Mouse (Mus musculus): ENCODE measurements around the gene D6Ertd527e.
"Not testable (repeated sequence)": the region's sequence is repeated elsewhere in the genome, so short reads cannot be mapped to it uniquely, and the experiment has no call there.

Gene D6Ertd527e

GRCm38 (mm10) chr6:87104123-87104796, at the start of gene D6Ertd527e:
TSS of gene D6Ertd527e (plus strand) at chr6:87104746.
- DNase-seq: no peak

GRCm38 (mm10) chr6:87059754-87060153, 44.8 kb upstream of the D6Ertd527e start:
- no peak for DNase-seq

GRCm38 (mm10) chr6:87063586-87063985, 41.0 kb upstream of the D6Ertd527e start:
- no peak for DNase-seq

GRCm38 (mm10) chr6:87068209-87068608, 36.3 kb upstream of the D6Ertd527e start:
- DNase-seq: no peak

- DNase-seq: no peak
These were observed 35.2 kb upstream of the D6Ertd527e start for GRCm38 (mm10) chr6:87069195-87069900.

GRCm38 (mm10) chr6:87070641-87071040, 33.9 kb upstream of the D6Ertd527e start:
- no peak for DNase-seq

- no peak for DNase-seq
These were observed 31.8 kb upstream of the D6Ertd527e start for GRCm38 (mm10) chr6:87072759-87073158.

GRCm38 (mm10) chr6:87075092-87075685, 29.4 kb upstream of the D6Ertd527e start:
- no peak for DNase-seq

- DNase-seq: no peak
These were observed 25.1 kb upstream of the D6Ertd527e start for GRCm38 (mm10) chr6:87079457-87079856.

GRCm38 (mm10) chr6:87085026-87085425, 19.5 kb upstream of the D6Ertd527e start:
- no peak for DNase-seq

GRCm38 (mm10) chr6:87088356-87088755, 16.2 kb upstream of the D6Ertd527e start:
- no peak for DNase-seq

- no peak for DNase-seq
These were observed 13.7 kb upstream of the D6Ertd527e start for GRCm38 (mm10) chr6:87090877-87091276.

- DNase-seq: no peak
These were observed 12.1 kb upstream of the D6Ertd527e start for GRCm38 (mm10) chr6:87092476-87092875.

- DNase-seq: not testable (repeated sequence)
These were observed 10.9 kb upstream of the D6Ertd527e start for GRCm38 (mm10) chr6:87093631-87094030.

- DNase-seq: no peak
These were observed 5.3 kb upstream of the D6Ertd527e start for GRCm38 (mm10) chr6:87099261-87099660.

- no peak for DNase-seq
These were observed 4.8 kb upstream of the D6Ertd527e start for GRCm38 (mm10) chr6:87099671-87100296.

- no peak for DNase-seq
These were observed 4.1 kb upstream of the D6Ertd527e start for GRCm38 (mm10) chr6:87100297-87101020.

- peak; percentile 94 for DNase-seq
These were observed 3.1 kb upstream of the D6Ertd527e start for GRCm38 (mm10) chr6:87101281-87101954.

- no peak for DNase-seq
These were observed 2.6 kb upstream of the D6Ertd527e start for GRCm38 (mm10) chr6:87101955-87102353.

- DNase-seq: peak; percentile 27
These were observed 2.1 kb upstream of the D6Ertd527e start for GRCm38 (mm10) chr6:87102421-87102911.

GRCm38 (mm10) chr6:87103314-87103713, 1.2 kb upstream of the D6Ertd527e start:
- no peak for DNase-seq

- DNase-seq: no peak
These were observed 6.9 kb downstream of the D6Ertd527e start for GRCm38 (mm10) chr6:87111493-87111892.

Data from kidney, postnatal 10 days (tissue).